Mouse (Mus musculus): ENCODE measurements around the gene Cdkl4.

Gene Cdkl4

DNA sequence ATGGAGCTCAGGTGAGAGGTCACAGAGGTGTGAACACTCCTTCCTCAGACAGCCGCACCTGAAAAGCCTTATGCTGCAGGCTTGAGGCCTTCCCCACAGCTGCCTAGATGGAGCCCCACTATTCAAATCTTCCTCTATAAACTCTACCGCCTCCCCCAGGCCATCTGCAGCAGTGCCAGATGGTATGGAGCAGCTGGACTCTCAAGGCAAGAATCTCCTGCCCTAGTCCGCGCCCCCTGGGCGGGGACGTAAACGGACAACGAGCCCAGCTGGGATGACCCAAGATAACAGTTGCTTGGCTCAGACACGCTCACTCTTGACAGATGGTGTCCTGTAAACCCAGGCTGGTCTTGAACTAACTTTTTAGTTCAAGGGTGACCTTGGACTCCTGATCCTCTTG, 60.4 kb downstream of the Cdkl4 start:
- no peak for DNase-seq (ENCODE audit: low read depth, low spot score)

DNA sequence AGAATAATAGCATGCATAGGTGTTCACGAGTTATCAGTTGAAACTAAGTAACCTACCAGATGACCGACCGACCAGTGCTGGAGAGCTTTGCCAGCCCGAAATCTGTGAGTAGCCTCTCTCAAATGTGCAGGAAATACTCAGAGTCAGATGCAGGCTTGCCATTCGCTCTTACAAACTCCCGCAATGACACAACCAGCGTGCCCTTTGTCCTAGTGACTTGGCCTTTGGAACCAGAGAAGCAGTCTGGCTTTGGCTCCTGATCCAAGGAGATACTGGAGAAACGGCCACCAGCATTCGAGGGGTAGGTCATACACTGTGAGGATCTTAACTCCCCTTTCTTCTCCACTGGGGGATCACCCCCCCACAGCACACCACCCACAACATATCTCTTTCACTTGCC, 61.7 kb downstream of the Cdkl4 start:
- DNase-seq (ENCODE audit: low read depth, low spot score) = no peak

DNA sequence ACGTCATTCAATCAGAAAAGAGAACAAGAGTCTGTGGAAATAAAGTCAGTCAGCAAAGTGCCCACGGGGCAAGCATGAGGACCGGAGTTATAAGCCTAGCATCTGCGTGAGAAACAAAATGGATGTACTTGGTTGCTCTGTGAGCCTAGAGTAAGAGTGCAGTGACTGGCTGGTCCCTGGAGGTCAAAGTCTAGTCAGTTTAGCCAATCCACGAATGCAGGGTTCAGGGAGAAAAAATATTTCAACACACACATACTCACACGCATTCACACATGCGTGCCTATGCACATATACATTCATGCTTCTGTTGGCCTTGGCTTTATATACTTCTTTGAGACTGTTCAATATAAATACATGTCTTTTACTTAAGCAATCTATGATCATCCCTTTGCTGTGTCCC, 62.1 kb downstream of the Cdkl4 start:
- no peak for DNase-seq (ENCODE audit: low read depth, low spot score)

DNA sequence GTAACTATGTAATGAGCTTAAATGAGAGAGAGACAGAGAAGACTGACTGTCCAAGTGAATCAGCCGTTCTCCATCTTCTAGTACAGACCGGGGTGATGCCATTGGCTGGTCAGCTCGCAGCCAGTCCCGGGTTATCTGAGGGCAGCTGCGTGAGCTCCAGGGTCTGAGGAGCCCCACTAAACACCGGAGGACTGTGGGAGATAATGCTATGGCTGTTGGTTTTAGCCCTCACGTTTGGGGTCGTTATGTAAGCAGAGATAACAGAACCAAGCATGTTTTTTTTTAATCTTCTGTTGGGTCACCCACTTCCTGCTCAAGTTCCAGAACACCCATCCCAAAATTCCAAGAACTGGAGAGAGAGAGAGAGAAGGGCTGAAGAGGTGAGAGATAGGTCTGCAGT, 63.8 kb downstream of the Cdkl4 start:
- no peak for DNase-seq (ENCODE audit: low read depth, low spot score)

DNA sequence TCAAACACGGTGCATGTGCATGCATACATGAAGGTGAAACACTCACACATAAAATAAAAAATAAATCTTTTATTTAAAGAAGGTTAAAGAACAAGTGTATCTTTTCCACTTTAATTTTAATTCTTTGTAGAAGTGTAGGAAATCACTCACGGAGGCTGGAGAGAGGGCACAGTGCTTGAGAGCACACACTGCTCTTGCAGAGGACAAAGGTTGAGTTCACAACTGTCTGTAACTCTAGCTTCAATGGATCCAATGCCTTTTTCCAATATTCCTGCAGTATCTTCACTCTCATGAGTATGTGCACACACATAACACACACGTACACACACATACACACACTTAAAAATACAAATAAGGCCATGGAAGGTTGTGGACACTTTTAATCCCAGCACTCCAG, 67.2 kb downstream of the Cdkl4 start:
- no peak for DNase-seq (ENCODE audit: low read depth, low spot score)

- no peak for DNase-seq (ENCODE audit: low read depth, low spot score)
These were observed 67.8 kb downstream of the Cdkl4 start for GRCm38 (mm10) chr17:80509494-80510458.

DNA sequence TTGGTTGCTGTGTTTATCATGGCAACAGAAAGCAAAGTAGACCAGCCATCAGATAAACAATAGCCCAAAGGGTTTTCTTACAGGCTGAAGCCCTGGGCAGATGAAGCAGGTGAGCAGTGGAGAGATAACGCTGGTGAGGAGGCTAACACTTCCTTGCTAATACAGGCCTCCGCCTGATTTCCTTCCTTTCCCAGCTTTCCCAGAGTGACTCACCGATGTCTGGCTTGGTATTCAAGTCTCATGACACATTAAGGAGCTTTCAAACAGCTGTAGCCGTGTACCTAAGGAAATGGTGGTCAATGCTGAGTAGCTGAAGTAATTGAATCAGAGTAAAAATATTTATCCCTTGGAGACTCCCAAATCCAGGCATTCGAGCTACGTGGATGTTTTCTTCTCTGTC, 71.8 kb downstream of the Cdkl4 start:
- DNase-seq (ENCODE audit: low read depth, low spot score) = no peak

GRCm38 (mm10) chr17:80505342-80505741, 72.3 kb downstream of the Cdkl4 start:
- DNase-seq (ENCODE audit: low read depth, low spot score) = no peak

GRCm38 (mm10) chr17:80501805-80502172, 75.8 kb downstream of the Cdkl4 start:
- no peak for DNase-seq (ENCODE audit: low read depth, low spot score)

DNA sequence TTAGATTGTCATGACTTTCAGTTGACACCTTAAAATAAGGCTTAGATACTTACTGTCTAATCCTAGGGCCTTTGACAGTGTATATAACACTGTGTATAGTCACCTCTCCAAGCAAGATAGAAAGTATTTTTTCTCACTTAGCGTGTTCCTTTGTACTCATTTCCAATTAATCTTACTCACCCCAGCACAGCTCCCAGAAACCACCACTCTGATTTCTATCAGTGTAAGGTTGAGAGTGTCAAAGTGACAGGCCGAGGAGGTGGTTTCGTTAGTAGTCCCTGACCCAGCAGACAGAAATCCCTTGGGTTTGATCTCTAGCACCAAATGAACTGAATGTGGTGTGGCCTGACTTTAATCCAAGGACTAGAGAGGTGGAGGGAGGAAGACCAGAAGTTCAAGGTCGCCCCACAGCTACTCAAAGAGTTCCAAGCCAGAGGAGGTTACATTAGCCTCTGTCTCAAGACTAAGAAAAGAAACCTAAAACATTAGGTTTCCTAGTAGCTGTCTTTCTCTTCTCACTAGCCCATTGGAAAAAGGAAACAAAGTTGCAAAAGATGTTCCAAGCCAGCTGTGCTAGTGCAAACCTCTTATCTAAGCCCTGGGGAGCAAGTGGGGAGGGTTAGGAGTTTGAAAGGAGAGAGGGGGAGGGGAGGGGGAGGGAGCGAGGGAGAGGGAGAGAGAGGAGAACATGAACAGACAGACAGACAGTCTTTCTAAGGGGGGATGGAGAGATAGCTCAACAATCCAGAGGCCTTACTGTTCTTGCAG, 76.4 kb downstream of the Cdkl4 start:
- no peak for DNase-seq (ENCODE audit: low read depth, low spot score)

GRCm38 (mm10) chr17:80500025-80500424, 77.6 kb downstream of the Cdkl4 start:
- DNase-seq (ENCODE audit: low read depth, low spot score) = no peak

- DNase-seq (ENCODE audit: low read depth, low spot score) = no peak
These were observed 78.9 kb downstream of the Cdkl4 start for GRCm38 (mm10) chr17:80498600-80499268.

DNA sequence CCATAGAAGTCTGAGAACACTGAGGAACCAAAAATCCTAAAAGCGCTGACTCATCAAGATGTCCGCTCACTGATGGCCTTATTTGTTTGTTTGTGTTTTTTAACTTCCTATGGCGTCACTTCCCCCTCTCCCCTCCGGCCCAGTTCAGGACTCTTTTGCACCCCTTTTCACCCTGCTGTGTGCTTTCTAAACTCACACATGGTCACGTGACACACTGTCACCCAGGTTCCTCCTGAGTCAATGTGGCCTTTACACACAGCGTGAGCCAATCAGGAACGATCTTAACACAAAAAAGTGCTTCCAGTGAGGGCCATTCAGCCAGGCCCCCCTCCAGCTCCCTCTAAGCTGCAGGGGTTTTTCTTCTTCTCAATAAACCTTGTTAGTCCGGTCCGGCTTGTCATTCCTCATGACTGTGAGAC, 80.4 kb downstream of the Cdkl4 start:
- no peak for DNase-seq (ENCODE audit: low read depth, low spot score)

GRCm38 (mm10) chr17:80496607-80497170, 80.9 kb downstream of the Cdkl4 start:
- DNase-seq (ENCODE audit: low read depth, low spot score) = no peak

GRCm38 (mm10) chr17:80496185-80496584, 81.4 kb downstream of the Cdkl4 start:
- DNase-seq (ENCODE audit: low read depth, low spot score) = no peak

GRCm38 (mm10) chr17:80493891-80494290, 83.7 kb downstream of the Cdkl4 start:
- DNase-seq (ENCODE audit: low read depth, low spot score) = no peak

GRCm38 (mm10) chr17:80492811-80493210, 84.8 kb downstream of the Cdkl4 start:
- no peak for DNase-seq (ENCODE audit: low read depth, low spot score)

- DNase-seq (ENCODE audit: low read depth, low spot score) = no peak
These were observed 85.3 kb downstream of the Cdkl4 start for GRCm38 (mm10) chr17:80492274-80492673.

- DNase-seq (ENCODE audit: low read depth, low spot score) = no peak
These were observed 87.4 kb downstream of the Cdkl4 start for GRCm38 (mm10) chr17:80490166-80490565.

- no peak for DNase-seq (ENCODE audit: low read depth, low spot score)
These were observed 88.7 kb downstream of the Cdkl4 start for GRCm38 (mm10) chr17:80488918-80489317.

DNA sequence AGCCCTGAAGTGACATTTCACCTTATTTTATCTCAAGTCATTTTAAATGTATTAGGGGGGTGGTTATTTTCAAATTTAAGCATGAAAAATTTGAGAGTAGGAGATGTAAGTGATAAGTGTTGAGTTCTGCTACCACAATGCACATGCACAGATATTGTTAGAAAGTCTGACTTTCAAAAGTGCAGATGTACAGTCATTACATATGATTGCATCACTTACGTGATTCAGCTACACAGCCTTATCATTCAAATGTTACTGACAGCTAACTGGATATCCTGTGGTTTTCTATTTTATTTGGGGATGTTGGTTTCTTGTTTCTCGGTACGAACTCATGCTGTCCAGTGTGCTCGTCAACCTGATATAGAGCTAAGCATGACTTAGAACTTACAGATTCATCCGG, 92.5 kb downstream of the Cdkl4 start:
- DNase-seq (ENCODE audit: low read depth, low spot score) = no peak

DNA sequence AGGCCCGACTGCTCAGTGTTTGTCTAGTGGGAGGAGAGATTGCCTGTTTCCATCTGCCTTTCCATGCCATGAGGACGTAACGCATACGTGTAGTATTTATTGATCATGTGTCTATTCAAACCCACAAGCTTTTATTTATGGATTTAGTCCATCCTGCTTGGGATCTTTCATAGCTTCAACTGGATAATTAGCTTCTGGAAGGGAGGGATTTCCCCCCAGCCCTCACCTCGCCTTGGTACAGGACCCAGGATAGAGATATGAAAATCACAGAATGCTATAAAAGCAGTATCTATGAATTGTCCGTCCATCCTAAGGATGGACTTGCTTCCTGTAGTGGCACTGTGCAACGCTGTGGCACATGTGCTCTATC, 96.8 kb downstream of the Cdkl4 start:
- no peak for DNase-seq (ENCODE audit: low read depth, low spot score)

All from telencephalon, adult 2 months (tissue).